Mouse (Mus musculus) megakaryocyte, adult 5-6 weeks (primary cell): ENCODE data around the gene Fam71f2. TPM values are rescaled to one million over a fixed set of nuclear protein-coding genes. Genes with fewer than 3 reads are reported as not detected.

Experiments
- total RNA-seq, 2 experiments: library from RNA; stranded (forward) in 1 of 2; stranded (reverse) in 1 of 2; fragments of 153-499, 151-499 nt in 1 of 2; fragments of 221-1000, 200-1000 nt in 1 of 2; gene quantifications; 2 replicates each; pipeline versions ENCODE4 v1.2.3 to v1.2.4; 2015 to 2017

Gene Fam71f2
- total RNA-seq, 2 experiments from 2014 or later, result not detected

Other genes starting within 250 kb of the Fam71f2 start
- gene Lep, start 219.4 kb upstream of the Fam71f2 start, total RNA-seq (2015), result not detected in 2 replicates
- gene Lep, start 219.4 kb upstream of the Fam71f2 start, total RNA-seq (2017), result not detected in 2 replicates
- gene Rbm28, start 114.6 kb upstream of the Fam71f2 start, total RNA-seq (2015), result 29.2 and 29.6 TPM in 2 replicates
- gene Rbm28, start 114.6 kb upstream of the Fam71f2 start, total RNA-seq (2017), result 27.3 and 33.9 TPM in 2 replicates
- gene Prrt4, start 100.0 kb upstream of the Fam71f2 start, total RNA-seq (2015), result not detected in 2 replicates
- not detected in 2 replicates for gene Prrt4, start 100.0 kb upstream of the Fam71f2 start, total RNA-seq (2017)
- gene Impdh1, start 63.2 kb upstream of the Fam71f2 start, total RNA-seq (2015), result 7.8 and 12.0 TPM in 2 replicates
- 9.0 and 11.6 TPM in 2 replicates for gene Impdh1, start 63.2 kb upstream of the Fam71f2 start, total RNA-seq (2017)
- gene Hilpda, start 7.1 kb upstream of the Fam71f2 start, total RNA-seq (2015), result 2.2 and 7.1 TPM in 2 replicates
- gene Hilpda, start 7.1 kb upstream of the Fam71f2 start, total RNA-seq (2017), result 1.9 and 3.1 TPM in 2 replicates
- gene Fam71f1, start 39.5 kb downstream of the Fam71f2 start, total RNA-seq (2015), result not detected in 2 replicates
- gene Fam71f1, start 39.5 kb downstream of the Fam71f2 start, total RNA-seq (2017), result not detected in 2 replicates
- gene Calu, start 68.5 kb downstream of the Fam71f2 start, total RNA-seq (2015), result 53.9 and 57.4 TPM in 2 replicates
- gene Calu, start 68.5 kb downstream of the Fam71f2 start, total RNA-seq (2017), result 123 and 142 TPM in 2 replicates
- not detected in 2 replicates for gene Opn1sw, start 108.9 kb downstream of the Fam71f2 start, total RNA-seq (2015)
- gene Opn1sw, start 108.9 kb downstream of the Fam71f2 start, total RNA-seq (2017), result not detected in 2 replicates
- 0.11 TPM in 1 of 2 replicates, not detected in the other for gene Ccdc136, start 116.7 kb downstream of the Fam71f2 start, total RNA-seq (2015)
- gene Ccdc136, start 116.7 kb downstream of the Fam71f2 start, total RNA-seq (2017), result 1.5 TPM in 1 of 2 replicates, not detected in the other
- not detected in 2 replicates for gene Flnc, start 153.7 kb downstream of the Fam71f2 start, total RNA-seq (2015)
- gene Flnc, start 153.7 kb downstream of the Fam71f2 start, total RNA-seq (2017), result not detected in 2 replicates
- gene Atp6v1f, start 188.1 kb downstream of the Fam71f2 start, total RNA-seq (2015), result 238 and 251 TPM in 2 replicates
- 225 and 238 TPM in 2 replicates for gene Atp6v1f, start 188.1 kb downstream of the Fam71f2 start, total RNA-seq (2017)
- 0.67 TPM in 1 of 2 replicates, not detected in the other for gene Atp6v1fnb, start 191.8 kb downstream of the Fam71f2 start, total RNA-seq (2015)
- gene Atp6v1fnb, start 191.8 kb downstream of the Fam71f2 start, total RNA-seq (2017), result 0.29 TPM in 1 of 2 replicates, not detected in the other
- gene Kcp, start 228.4 kb downstream of the Fam71f2 start, total RNA-seq (2015), result not detected in 2 replicates
- gene Kcp, start 228.4 kb downstream of the Fam71f2 start, total RNA-seq (2017), result not detected in 2 replicates
- 133 and 149 TPM in 2 replicates for gene Irf5, start 247.0 kb downstream of the Fam71f2 start, total RNA-seq (2015)
- 231 and 243 TPM in 2 replicates for gene Irf5, start 247.0 kb downstream of the Fam71f2 start, total RNA-seq (2017)